Mouse (Mus musculus): ENCODE results near the gene Ect2l. TPM values are rescaled to one million over a fixed set of nuclear protein-coding genes. Genes with fewer than 3 reads are reported as not detected.

The Ect2l gene
- not detected for total RNA-seq (2021)
- long read RNA-seq, experiment 1, result 0 reads
- long read RNA-seq, experiment 2, result 0 reads

- intact Hi-C loops (cut with DNase I), result no loop called here
- DNase-seq, result peak; percentile 61
- peak; percentile 63 for TF ChIP-seq CTCF (IDR thresholded peaks at IDR 0.05)
- H3K27ac ChIP-seq, result peak within 1 kb of the TSS; percentile 51
- H3K4me3 ChIP-seq, result no peak within 1 kb of the TSS
Measured at GRCm38 (mm10) chr10:18210726-18211125, at the start of gene Ect2l. Gene Ect2l, minus strand, starts transcription at chr10:18210890.

DNA sequence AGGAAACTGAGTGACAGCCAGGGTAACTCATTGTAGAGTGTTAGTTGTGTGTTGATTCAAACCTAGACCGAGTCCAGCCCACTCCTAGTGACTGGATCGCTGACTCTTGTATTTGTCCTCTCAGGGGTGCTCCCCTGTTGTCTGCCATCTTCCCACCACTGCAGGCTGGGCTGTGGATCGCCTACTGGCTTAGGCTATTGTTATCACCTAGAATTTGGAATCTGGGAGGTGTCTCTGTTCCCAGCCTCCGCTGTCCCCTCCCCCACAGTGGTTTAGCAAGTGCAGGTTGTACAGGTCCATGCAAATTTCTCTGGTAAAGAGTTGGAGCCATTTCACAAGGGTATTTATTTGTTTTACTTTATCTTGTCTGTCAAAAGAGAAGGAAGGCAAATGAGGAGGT, 40.7 kb upstream of the Ect2l start:
- no peak overlapping the region for H3K4me3 ChIP-seq
- no peak for DNase-seq
- TF ChIP-seq CTCF (IDR thresholded peaks at IDR 0.05), result no peak
- intact Hi-C loops (cut with DNase I), result no loop called here
- no peak overlapping the region for H3K27ac ChIP-seq

DNA sequence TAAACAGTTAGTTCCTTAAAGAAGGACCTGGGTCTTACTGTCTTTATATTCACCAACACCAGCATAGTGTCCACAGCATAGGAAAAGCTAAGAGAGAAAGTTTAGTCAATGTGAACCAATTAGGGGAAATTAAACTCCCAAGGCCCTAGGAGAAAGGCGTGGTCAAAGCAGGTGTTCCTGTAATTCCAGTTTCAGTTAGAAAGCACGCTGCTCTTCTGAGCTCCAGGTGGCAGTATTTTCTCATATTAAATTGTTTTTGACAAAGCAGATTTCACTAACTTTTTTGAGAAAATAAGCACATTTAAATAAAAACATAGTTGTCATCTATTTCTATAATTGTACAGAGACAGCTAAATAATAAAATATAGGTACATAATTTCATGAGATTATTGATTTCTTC, 32.9 kb upstream of the Ect2l start:
- Histone ChIP-seq H3K27ac (no peak overlapping the region), H3K4me3 (no peak overlapping the region)
- peak; percentile 37; the same call in 1 of the 2 replicates for TF ChIP-seq CTCF (IDR thresholded peaks at IDR 0.05)
- no peak for DNase-seq
- intact Hi-C loops (cut with DNase I), result no loop called here

GRCm38 (mm10) chr10:18237191-18237590, 26.5 kb upstream of the Ect2l start:
- peak; percentile 52 for DNase-seq
- intact Hi-C loops (cut with DNase I), result loop anchor here (5.0 to 10.0 kb wide), 3 partner anchors 88 to 288 kb away; no protein-coding TSS in a partner anchor
- TF ChIP-seq CTCF (IDR thresholded peaks at IDR 0.05), result no peak

GRCm38 (mm10) chr10:18236328-18236927, 25.7 kb upstream of the Ect2l start:
- no peak for DNase-seq
- intact Hi-C loops (cut with DNase I), result loop anchor here (5.0 to 10.0 kb wide), 3 partner anchors 88 to 288 kb away; no protein-coding TSS in a partner anchor
- no peak; the same call in 1 of the 2 replicates for TF ChIP-seq CTCF (IDR thresholded peaks at IDR 0.05)

More at GRCm38 (mm10) chr10:18237191-18237590, 26.5 kb upstream of the Ect2l start:
- H3K27ac ChIP-seq, result peak overlapping the region; percentile 12; the same call in 1 of the 2 replicates
- H3K4me3 ChIP-seq, result no peak overlapping the region

DNA sequence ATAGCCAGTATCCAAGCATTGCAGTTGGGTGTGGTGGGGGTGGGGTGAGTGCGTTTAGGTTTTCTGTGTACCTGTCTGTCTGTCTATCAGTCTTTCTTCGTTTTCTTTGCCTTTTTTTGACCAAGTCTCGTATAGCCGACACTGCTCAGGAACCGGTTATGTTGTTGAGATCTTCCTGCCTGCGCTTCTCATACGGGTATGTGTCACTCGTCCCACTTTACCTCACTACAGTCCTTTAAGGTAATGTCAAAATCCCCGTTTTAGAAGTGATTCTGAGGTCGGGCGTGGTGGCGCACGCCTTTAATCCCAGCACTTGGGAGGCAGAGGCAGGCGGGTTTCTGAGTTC, 24.7 kb upstream of the Ect2l start:
- intact Hi-C loops (cut with DNase I), result loop anchor here (5.0 to 10.0 kb wide), 3 partner anchors 89 to 289 kb away; no protein-coding TSS in a partner anchor
- Histone ChIP-seq H3K4me3 (peak overlapping the region; percentile 72), H3K27ac (peak overlapping the region; percentile 97)
- no peak for TF ChIP-seq CTCF (IDR thresholded peaks at IDR 0.05)
- DNase-seq, result no peak

More at GRCm38 (mm10) chr10:18236328-18236927, 25.7 kb upstream of the Ect2l start:
- Histone ChIP-seq H3K4me3 (no peak overlapping the region), H3K27ac (no peak overlapping the region; the same call in 1 of the 2 replicates)

DNA sequence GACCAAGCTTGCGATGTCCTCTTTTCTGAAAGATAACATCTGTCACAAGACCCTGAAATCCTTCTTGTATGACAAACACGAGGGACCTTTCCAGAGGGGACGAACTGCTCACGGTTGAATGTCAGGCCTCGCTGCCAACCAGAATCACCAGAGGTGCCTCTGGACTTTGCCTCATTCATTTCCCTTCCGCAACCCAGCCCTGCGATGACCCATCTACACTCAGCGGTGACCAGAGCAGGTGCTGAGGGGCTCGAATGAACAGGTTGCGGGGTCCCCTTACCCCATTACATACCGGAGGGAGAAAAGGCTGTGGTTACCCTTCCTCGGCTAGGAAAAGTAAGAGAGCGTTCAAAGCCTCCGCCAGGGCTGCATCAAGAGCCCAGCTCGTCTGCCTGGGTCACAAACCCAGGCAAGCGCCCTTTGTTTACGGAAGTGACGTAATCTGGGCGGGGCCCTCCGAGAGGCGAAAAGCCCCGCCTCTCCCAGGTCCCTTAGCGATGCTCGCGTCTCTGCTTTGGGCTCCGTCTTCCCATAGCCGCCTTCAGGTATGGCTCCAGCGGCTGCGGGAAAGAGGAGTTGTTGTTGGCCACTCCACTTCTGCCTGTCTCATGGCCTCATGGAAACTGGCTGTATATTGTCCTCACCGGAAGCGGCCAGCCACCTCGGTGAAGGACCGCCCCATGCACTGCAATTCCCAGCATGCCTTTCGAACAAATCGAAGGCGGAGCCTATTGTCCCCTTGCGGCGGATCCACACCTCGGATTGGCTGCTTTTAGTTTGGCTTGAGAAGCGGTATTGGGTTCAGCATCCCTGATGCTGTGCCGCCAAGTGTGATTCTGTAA, 24.1 kb upstream of the Ect2l start, which contains the start of gene Ccdc28a:
TSS of gene Ccdc28a (minus strand) at position 439 of the 842 bp plus-strand sequence.
- intact Hi-C loops (cut with DNase I), result loop anchor here (5.0 to 10.0 kb wide), 3 partner anchors 90 to 290 kb away; no protein-coding TSS in a partner anchor

DNA sequence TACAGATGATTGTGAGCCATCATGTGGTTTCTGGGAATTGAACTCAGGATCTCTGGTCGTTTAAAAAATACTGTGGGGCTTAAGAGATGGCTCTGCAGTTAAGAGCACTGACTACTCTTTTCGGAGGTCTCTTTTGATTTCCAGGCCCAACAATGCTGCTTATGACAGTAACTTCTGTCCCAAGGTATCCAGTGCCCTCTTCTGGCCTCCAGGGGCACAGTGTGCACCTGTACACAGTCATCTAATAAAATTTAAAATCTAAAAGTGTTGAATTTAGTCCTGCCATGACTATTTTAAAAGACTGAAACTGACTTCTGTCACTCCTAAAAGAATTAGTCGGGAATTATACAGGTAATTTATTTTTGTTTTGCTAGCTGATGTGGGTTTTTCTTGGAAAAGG, 23.2 kb upstream of the Ect2l start:
- no peak for DNase-seq
- Histone ChIP-seq H3K27ac (peak overlapping the region; percentile 97; the same call in 1 of the 2 replicates), H3K4me3 (peak overlapping the region; percentile 72)
- peak; percentile 29; the same call in 1 of the 2 replicates for TF ChIP-seq CTCF (IDR thresholded peaks at IDR 0.05)
- intact Hi-C loops (cut with DNase I), result loop anchor here (10.0 kb wide), 2 partner anchors 91 to 291 kb away; no protein-coding TSS in a partner anchor

More for the DNA sequence above, 24.1 kb upstream of the Ect2l start, which contains the start of gene Ccdc28a:
- DNase-seq, result peak; percentile 96
- peak within 1 kb of the TSS; percentile 97 for H3K27ac ChIP-seq
- no peak; the same call in 1 of the 2 replicates for TF ChIP-seq CTCF (IDR thresholded peaks at IDR 0.05)
- H3K4me3 ChIP-seq, result peak within 1 kb of the TSS; percentile 72

DNA sequence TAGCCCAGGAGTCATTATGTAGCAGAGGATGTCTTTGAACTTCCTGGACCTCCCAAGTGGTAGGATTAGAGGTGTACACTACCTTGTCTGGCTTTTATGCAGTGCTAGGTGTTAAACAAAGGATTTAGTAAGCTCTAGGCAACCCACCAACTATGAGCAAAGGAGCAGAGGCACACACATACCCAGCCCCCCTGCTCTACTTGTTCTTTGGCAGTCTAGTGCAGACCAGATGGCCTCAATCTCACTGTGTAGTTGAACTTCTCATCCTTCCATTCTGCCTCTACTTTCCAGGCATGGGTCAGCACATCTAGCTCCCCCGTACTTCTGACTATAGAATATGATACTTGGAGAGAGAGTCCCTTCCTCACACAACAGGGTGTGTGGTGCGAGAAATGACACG, 13.7 kb upstream of the Ect2l start:
- DNase-seq, result no peak
- no peak for TF ChIP-seq CTCF (IDR thresholded peaks at IDR 0.05)
- Histone ChIP-seq H3K27ac (no peak overlapping the region), H3K4me3 (no peak overlapping the region)
- intact Hi-C loops (cut with DNase I), result no loop called here

- no peak overlapping the region for H3K4me3 ChIP-seq
- DNase-seq, result no peak
- intact Hi-C loops (cut with DNase I), result no loop called here
- no peak for TF ChIP-seq CTCF (IDR thresholded peaks at IDR 0.05)
- no peak overlapping the region for H3K27ac ChIP-seq
Measured at GRCm38 (mm10) chr10:18219351-18219750, 8.7 kb upstream of the Ect2l start.

DNA sequence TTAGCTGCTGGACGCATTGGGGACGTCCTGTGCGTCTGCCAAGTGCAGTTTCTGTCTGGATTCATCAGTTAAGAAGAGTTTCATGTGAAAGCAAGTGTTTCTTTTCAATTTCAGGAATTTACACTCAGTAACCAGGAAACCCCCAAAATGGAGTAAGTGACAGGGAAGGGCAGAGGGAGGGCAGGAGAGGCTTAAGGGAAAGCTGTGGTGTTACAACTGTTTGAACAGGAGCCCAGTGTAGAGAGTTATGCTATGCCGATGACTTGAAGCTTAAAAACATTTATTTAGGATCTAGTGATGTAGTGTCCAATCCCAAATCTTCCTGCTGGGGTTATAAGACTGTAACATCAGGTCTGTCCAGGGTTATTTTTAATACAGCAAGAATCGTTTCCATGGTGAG, 3.4 kb upstream of the Ect2l start:
- DNase-seq, result no peak
- intact Hi-C loops (cut with DNase I), result no loop called here

GRCm38 (mm10) chr10:18213373-18213772, 2.7 kb upstream of the Ect2l start:
- intact Hi-C loops (cut with DNase I), result no loop called here
- Histone ChIP-seq H3K4me3 (no peak overlapping the region), H3K27ac (no peak overlapping the region)
- no peak for DNase-seq
- TF ChIP-seq CTCF (IDR thresholded peaks at IDR 0.05), result no peak

More for the DNA sequence above, 3.4 kb upstream of the Ect2l start:
- H3K4me3 ChIP-seq, result no peak overlapping the region
- no peak overlapping the region for H3K27ac ChIP-seq
- no peak for TF ChIP-seq CTCF (IDR thresholded peaks at IDR 0.05)

Data from gastrocnemius, adult 2 months (tissue).